Mouse (Mus musculus): ENCODE results near the gene Gm5741. TPM values are rescaled to one million over a fixed set of nuclear protein-coding genes. Genes with fewer than 3 reads are reported as not detected.

Gene Gm5741
- polyA plus RNA-seq, 2 experiments from 2014 or later, result not detected

DNA sequence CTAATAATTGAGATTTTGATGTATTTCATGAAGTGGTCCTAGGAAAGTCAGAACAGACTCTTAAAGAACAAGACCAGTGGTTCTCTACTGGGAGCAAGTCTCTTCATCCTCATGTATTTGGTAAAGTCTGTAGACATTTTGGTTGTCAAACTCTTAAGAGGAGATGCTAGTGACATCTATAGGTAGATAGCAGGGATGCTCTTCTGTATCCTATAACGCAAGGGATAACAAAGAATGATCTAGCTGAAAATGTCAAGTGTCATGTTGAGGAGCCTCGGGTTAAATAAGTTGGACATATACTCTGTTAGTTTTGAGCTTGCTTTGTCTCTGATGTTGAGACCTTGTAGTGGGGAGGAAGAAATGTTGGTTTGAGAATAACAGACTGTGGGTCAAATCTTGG lies 39.9 kb downstream of the Gm5741 start:
- ATAC-seq, result no peak

DNA sequence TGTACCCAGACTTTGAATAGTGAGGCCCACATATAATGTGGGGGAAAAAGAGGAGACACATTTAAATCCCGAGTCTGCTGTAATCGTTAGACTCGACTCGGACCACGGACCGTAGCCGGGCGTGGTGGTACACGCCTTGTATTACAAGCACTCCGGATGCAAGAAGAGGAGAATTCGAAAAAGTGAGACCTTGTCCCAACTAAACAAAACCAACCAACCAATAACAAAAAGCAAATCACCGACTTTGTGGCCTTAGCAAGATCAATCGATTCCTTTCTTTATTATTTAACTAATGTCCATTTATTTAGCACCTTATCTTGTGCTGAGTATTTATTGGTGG lies 40.3 kb downstream of the Gm5741 start:
- no peak for ATAC-seq

DNA sequence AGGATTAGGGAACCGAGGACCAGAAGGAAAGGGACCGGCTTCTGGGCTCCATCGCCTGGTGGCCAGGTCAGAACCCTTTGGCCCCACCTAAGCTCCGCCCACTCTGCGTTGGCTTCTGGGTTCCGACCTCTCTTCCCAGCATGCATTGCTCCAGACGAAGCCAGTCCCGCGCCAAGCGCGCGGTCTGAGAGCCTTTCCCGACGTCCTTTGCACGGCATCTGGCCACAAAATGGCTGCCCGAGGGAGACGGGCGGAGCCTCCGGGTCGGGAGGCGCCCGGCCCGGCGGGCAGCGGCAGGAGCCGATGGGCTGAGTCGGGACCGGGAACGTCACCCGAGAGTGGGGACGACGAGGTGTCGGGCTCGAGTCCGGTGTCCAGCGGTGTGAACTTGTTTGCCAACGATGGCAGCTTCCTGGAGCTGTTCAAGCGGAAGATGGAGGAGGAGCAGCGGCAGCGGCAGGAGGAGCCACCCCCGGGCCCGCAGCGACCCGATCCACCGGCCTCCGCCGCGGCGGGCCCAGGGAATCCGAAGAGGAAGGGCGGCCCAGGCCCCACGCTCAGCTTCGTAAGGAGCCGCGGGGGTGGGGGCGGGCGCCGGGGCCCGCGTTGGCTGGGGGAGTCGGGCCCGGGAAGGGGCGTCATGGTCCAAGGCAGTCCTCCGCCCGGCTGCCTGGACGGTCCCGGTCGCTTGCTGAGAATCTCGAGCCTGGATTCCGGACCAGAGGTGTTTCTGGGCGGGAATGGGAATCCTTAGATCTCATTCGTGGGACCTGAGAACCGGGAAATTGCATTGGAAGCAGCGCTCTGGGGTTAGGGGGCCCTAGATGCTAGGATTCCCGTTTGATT lies 40.9 kb downstream of the Gm5741 start, which contains the start of gene Trir:
Gene Trir, plus strand, starts transcription at position 154 of the 846 bp plus-strand sequence.
- peak; percentile 55 for ATAC-seq

DNA sequence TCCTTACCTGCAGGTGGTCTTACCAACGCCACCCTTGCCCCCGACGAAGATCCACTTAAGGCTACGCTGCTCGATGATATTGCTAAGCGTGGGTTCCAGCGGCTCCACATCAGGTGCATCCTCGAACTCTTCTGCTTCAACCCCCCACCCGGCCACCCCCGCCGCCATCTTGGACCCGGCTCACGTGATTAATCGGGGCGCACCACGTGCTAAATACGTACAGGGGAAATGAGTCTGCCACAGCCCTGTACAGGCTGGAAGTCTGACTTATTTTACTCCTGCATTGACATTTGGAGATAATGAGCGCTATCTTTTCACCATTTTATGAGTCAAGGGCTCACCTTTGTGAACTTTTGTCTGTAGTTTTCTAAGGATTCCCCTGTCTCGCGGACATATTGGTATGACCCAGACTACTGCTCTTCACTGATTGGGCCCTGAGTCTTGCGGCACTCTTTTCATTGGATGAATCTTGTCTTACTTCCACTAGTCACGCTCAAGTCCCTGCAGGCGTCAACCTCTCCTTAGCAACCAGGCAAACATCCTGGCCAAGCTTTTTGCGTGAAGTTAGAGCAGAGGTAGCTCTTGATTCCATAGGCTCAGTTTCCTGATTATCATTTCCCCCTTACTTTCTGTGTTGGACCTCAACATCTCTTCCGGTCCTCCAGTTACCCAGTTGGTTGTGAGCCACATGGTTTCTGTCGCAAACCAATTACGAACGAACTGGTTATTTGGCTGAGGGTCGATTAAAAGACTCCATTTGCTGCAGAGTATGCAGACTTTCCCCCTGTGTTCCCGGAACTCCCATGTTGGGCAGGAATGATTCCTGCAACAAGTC lies 42.5 kb downstream of the Gm5741 start, which contains the start of gene Asna1:
Gene Asna1, minus strand, starts transcription at position 184 of the 835 bp plus-strand sequence.
- ATAC-seq, result peak; percentile 90

DNA sequence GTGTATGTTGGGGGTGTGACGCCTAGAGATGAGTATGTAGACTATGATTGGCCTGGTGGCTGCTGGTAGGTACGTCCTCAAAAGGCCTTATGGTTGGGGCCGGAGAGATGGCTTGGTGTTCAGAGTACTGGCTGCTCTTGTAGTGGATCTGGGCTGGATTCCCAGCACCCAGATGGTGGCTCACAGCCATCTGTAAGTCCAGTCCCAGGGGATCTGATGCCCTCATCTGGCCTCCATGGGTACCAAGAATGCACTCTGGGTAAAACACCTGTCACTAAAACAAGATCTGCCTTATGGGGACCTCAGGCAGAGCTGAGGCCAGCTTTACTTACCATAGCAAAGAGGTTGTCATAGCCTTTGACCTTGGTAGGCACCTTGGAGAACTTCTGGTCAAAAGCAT lies 43.9 kb downstream of the Gm5741 start:
- ATAC-seq, result no peak

DNA sequence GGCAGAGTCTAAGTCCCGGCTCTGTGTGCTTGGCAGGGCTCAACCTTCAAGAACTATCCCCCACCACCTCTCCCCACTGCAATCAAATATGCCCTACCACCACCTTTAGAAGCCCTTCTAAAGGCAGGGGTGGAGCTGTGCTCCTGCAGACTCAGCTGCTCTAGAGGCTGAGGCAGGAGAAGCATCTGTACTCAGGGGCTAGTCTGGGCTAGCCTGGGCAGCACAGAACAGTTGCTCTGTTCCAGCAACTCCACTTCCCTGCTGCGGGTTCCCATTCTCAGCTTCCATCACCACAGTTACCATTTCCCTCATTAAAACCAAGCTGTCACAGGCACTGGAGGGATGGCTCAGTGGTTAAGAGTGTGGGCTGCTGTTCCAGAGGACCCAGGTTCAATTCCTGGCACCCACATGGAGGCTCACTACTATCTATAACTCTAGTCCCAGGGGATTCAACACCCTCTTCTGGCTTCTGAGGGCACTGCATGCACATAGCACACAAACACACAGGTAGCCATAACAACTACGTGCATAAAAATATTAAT lies 46.2 kb downstream of the Gm5741 start:
- no peak for ATAC-seq

Other genes starting within 250 kb of the Gm5741 start
- 1 to 10 TPM; 4.2 to 4.5 TPM for gene Dand5, start 245.2 kb downstream of the Gm5741 start, polyA plus RNA-seq (2017; shearing (Covaris generic))
- 10 to 100 TPM; 18.5 to 21.5 TPM for gene Gadd45gip1, start 236.5 kb downstream of the Gm5741 start, polyA plus RNA-seq (2017; shearing (Covaris generic))
- 100 to 1,000 TPM; 125 to 131 TPM for gene Rad23a, start 227.3 kb downstream of the Gm5741 start, polyA plus RNA-seq (2017; shearing (Covaris generic))
- 100 to 1,000 TPM; 269 to 303 TPM for gene Calr, start 221.0 kb downstream of the Gm5741 start, polyA plus RNA-seq (2017; shearing (Covaris generic))
- 10 to 100 TPM; 45.8 to 58.4 TPM for gene Farsa, start 211.0 kb downstream of the Gm5741 start, polyA plus RNA-seq (2017; shearing (Covaris generic))
- gene Syce2, start 195.9 kb downstream of the Gm5741 start, polyA plus RNA-seq (2017; shearing (Covaris generic)), result 10 to 100 TPM in 1 of 2 experiments, 1 to 10 TPM in 1; 8.2 to 15.0 TPM
- 10 to 100 TPM; 11.3 to 15.1 TPM for gene Gcdh, start 174.1 kb downstream of the Gm5741 start, polyA plus RNA-seq (2017; shearing (Covaris generic))
- 1 to 10 TPM in 1 of 2 experiments, not detected in 1; 1.1 TPM for gene Klf1, start 166.1 kb downstream of the Gm5741 start, polyA plus RNA-seq (2017; shearing (Covaris generic))
- 10 to 100 TPM; 15.1 to 18.1 TPM for gene Dnase2a, start 159.4 kb downstream of the Gm5741 start, polyA plus RNA-seq (2017; shearing (Covaris generic))
- gene Mast1, start 130.6 kb downstream of the Gm5741 start, polyA plus RNA-seq (2017; shearing (Covaris generic)), result 1 to 10 TPM in 1 of 2 experiments, under 1 TPM in 1; 0.64 to 1.0 TPM
- gene Rtbdn, start 121.0 kb downstream of the Gm5741 start, polyA plus RNA-seq (2017; shearing (Covaris generic)), result not detected
- not detected for gene Gm49661, start 98.5 kb downstream of the Gm5741 start, polyA plus RNA-seq (2017; shearing (Covaris generic))
- gene Prdx2, start 98.4 kb downstream of the Gm5741 start, polyA plus RNA-seq (2017; shearing (Covaris generic)), result 100 to 1,000 TPM; 246 to 312 TPM
- 10 to 100 TPM; 68.9 to 91.0 TPM for gene Rnaseh2a, start 98.2 kb downstream of the Gm5741 start, polyA plus RNA-seq (2017; shearing (Covaris generic))
- gene Junb, start 89.3 kb downstream of the Gm5741 start, polyA plus RNA-seq (2017; shearing (Covaris generic)), result 10 to 100 TPM; 28.9 to 30.5 TPM
- gene Hook2, start 77.4 kb downstream of the Gm5741 start, polyA plus RNA-seq (2017; shearing (Covaris generic)), result 1 to 10 TPM; 2.6 to 3.0 TPM
- not detected for gene Best2, start 53.5 kb downstream of the Gm5741 start, polyA plus RNA-seq (2017; shearing (Covaris generic))
- 10 to 100 TPM; 55.6 to 98.1 TPM for gene Asna1, start 42.7 kb downstream of the Gm5741 start, polyA plus RNA-seq (2017; shearing (Covaris generic))
- gene Trir, start 41.2 kb downstream of the Gm5741 start, polyA plus RNA-seq (2017; shearing (Covaris generic)), result 10 to 100 TPM; 26.8 to 30.5 TPM
- 10 to 100 TPM in 1 of 2 experiments, 1 to 10 TPM in 1; 9.2 to 19.4 TPM for gene Tnpo2, start 31.1 kb downstream of the Gm5741 start, polyA plus RNA-seq (2017; shearing (Covaris generic))
- gene Fbxw9, start 7.9 kb downstream of the Gm5741 start, polyA plus RNA-seq (2017; shearing (Covaris generic)), result 1 to 10 TPM; 2.8 to 3.1 TPM
- 10 to 100 TPM; 28.3 to 29.8 TPM for gene Dhps, start 3.8 kb upstream of the Gm5741 start, polyA plus RNA-seq (2017; shearing (Covaris generic))
- gene Wdr83os, start 12.8 kb upstream of the Gm5741 start, polyA plus RNA-seq (2017; shearing (Covaris generic)), result 100 to 1,000 TPM; 132 to 134 TPM
- gene Wdr83, start 13.3 kb upstream of the Gm5741 start, polyA plus RNA-seq (2017; shearing (Covaris generic)), result 10 to 100 TPM; 33.1 to 46.7 TPM
- 10 to 100 TPM; 64.8 to 82.0 TPM for gene Man2b1, start 15.3 kb upstream of the Gm5741 start, polyA plus RNA-seq (2017; shearing (Covaris generic))
- not detected for gene Zfp791, start 55.1 kb upstream of the Gm5741 start, polyA plus RNA-seq (2017; shearing (Covaris generic))
- gene Cks1brt, start 83.9 kb upstream of the Gm5741 start, polyA plus RNA-seq (2017; shearing (Covaris generic)), result under 1 TPM in 1 of 2 experiments, not detected in 1; 0.20 TPM
- not detected for gene Olfr371, start 158.0 kb upstream of the Gm5741 start, polyA plus RNA-seq (2017; shearing (Covaris generic))
- 10 to 100 TPM; 46.3 to 53.2 TPM for gene Orc6, start 231.7 kb upstream of the Gm5741 start, polyA plus RNA-seq (2017; shearing (Covaris generic))
- gene Vps35, start 231.8 kb upstream of the Gm5741 start, polyA plus RNA-seq (2017; shearing (Covaris generic)), result 100 to 1,000 TPM; 101 to 109 TPM

Measured in activated CD4-positive, CD25-positive, alpha-beta regulatory T cell, adult 4 months (primary cell).